Mouse (Mus musculus): ENCODE measurements around the gene Fam205a2. TPM values are rescaled to one million over a fixed set of nuclear protein-coding genes. Genes with fewer than 3 reads are reported as not detected.
"Not testable (repeated sequence)": the region's sequence is repeated elsewhere in the genome, so short reads cannot be mapped to it uniquely, and the experiment has no call there.

Gene Fam205a2
- not detected for total RNA-seq (2021)
- long read RNA-seq = 0 reads

- DNase-seq (ENCODE audit: low spot score in 2 of 2) = not testable (repeated sequence)
Measured at GRCm38 (mm10) chr4:42528075-42528474, at the start of gene Fam205a2. TSS of gene Fam205a2 (minus strand) at chr4:42528175.

Other genes starting within 250 kb of the Fam205a2 start
- not detected for gene Gm21953, start 233.9 kb downstream of the Fam205a2 start, total RNA-seq (2021)
- not detected for gene Fam205a3, start 209.8 kb downstream of the Fam205a2 start, total RNA-seq (2021)
- not detected for gene Gm21586, start 88.8 kb downstream of the Fam205a2 start, total RNA-seq (2021)
- 1 to 10 TPM; 2.3 to 2.5 TPM for gene Gm2163, start 61.4 kb downstream of the Fam205a2 start, total RNA-seq (2021)
- gene Gm10591, start 84.0 kb upstream of the Fam205a2 start, total RNA-seq (2021) = not detected
- 10 to 100 TPM; 11.5 to 12.2 TPM for gene Gm2564, start 101.5 kb upstream of the Fam205a2 start, total RNA-seq (2021)
- gene Ccl27b, start 127.1 kb upstream of the Fam205a2 start, total RNA-seq (2021) = 1 to 10 TPM in 1 of 2 experiments, not detected in 1; 1.6 TPM
- not detected for gene Il11ra2, start 133.7 kb upstream of the Fam205a2 start, total RNA-seq (2021)
- 1 to 10 TPM; 1.4 to 2.5 TPM for gene 4930578G10Rik, start 207.4 kb upstream of the Fam205a2 start, total RNA-seq (2021)
- gene Ccl19, start 228.4 kb upstream of the Fam205a2 start, total RNA-seq (2021) = under 1 TPM in 1 of 2 experiments, not detected in 1; 0.96 TPM
- not detected for gene Ccl21a, start 245.8 kb upstream of the Fam205a2 start, total RNA-seq (2021)

All from layer of hippocampus, postnatal 10 days (tissue).